Mouse (Mus musculus) spleen, postnatal 4 days (tissue): Measurements from ENCODE around the gene Myo16.

Experiments used
- DNase-seq, 2 experiments: peaks; one replicate each; pipeline ENCODE4 v3.0.0; 2022; ENCODE audit warnings: low spot score in 2 of 2

Gene Myo16

DNA sequence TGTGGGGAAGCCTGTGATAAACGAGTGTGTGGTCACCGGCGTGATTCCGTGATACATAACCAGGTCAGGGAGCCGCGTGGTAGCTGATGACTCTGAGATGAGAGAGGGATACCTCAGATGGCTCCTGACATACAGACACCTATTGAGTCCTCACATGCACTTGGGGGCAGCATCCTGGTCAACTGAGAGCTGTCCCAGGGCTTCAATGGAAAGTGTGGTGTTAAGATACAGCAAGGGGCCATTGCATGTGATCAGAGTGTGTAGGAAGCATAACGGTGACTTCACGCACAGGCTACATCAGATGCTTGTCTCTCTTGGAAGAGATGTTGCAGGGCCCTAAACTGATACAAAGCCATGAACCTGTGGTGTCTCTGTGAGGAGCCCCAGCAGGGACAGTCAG lies 260.2 kb downstream of the Myo16 start:
- no peak for DNase-seq

- DNase-seq: peak; percentile 39 to 75
Measured at GRCm38 (mm10) chr8:10414684-10415212, 261.0 kb downstream of the Myo16 start.

DNA sequence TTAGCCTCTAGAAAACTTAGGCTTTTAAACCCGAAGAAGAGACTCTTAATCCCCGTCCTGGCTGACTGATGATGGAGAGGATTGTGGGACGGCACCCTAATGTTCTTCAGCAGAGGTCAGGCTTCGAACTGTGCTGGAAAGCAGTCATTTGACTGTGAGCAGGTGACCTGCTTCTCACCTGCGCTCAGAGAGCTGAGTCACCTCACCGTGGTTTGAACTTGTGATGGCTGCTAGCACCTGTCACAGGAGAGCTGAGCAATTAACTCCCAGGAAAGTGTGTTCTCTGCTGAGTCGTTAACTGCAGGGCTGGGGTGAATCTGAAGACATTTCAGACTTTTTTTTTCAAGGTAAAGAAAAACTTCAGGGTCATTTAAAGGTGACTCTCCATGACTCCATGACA lies 261.6 kb downstream of the Myo16 start:
- no peak for DNase-seq

DNA sequence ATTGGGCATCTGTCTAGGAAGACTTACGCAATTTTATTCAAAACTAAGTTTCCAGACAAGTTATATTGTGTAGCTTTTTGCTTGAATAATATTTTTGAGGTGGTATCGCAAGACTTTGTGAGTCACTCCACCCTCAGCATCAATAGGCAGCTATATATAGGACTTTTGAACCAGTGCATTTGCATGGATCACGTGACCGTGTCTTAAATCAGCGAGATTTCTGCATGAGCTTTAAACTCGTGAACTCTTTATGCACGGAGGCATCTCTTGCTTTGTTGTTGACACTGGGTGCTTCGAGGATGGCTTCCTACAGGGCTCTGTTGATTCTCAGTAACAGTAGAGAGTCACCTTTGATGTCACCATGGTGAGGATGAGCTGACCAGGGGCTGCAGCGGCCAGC lies 262.2 kb downstream of the Myo16 start:
- DNase-seq: no peak

DNA sequence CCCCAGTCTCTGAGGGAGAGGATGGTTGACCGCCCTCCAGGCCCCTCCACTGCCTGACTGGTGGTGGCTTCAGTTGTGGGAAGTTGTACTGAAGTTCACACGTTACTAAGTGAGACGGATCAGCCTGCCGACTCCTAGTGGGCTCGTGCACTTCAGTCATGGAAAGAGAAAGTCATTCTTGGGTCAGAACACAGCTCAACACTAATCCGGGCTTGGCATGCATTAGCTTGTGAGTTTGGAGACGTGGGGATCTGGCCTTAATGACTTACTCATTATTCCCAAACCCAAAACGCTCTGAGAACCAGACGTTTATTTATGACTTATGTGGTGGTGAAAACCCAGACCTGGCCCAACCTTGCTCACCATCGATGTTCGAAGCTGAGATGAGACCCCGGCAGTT lies 263.1 kb downstream of the Myo16 start:
- no peak for DNase-seq

DNA sequence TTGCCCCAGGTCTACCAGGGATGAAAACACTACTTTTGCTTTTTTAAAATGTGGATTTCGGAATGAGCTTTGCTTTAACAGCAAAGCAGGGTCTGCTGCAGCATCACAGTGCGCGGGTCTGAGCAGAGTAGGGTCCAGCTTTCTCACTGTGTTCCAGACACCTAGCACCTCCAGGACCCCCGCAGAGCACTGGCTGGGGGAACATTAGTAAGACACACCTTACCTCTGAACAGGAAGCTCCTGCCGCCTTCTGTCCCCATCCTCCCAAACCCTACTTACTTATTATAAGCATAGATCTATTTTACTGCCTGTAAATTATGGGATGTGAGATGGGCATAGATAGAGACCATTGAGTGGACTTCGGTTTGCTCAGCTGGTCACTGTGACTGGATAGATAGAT lies 263.6 kb downstream of the Myo16 start:
- DNase-seq: no peak

DNA sequence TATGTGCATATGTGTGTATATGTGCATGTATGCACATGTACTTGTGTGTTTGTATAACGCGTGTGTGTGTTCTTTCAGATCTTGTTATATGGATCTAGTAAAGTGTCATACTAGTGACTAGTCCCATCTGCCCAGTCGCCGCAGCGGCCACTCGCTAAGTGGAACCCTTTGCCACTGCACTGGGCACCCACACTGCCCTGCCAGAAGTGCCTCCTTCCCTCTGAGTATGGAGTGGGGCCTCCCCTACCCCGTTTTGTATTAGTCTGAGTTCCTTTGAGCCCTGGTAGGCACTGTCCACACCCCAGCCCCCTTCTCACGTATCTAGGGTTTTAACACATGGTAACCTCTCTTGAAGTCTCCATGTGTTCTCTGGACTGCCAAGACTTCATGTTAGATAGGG lies 264.3 kb downstream of the Myo16 start:
- no peak for DNase-seq

- DNase-seq: no peak
Measured at GRCm38 (mm10) chr8:10418971-10419370, 265.3 kb downstream of the Myo16 start.

DNA sequence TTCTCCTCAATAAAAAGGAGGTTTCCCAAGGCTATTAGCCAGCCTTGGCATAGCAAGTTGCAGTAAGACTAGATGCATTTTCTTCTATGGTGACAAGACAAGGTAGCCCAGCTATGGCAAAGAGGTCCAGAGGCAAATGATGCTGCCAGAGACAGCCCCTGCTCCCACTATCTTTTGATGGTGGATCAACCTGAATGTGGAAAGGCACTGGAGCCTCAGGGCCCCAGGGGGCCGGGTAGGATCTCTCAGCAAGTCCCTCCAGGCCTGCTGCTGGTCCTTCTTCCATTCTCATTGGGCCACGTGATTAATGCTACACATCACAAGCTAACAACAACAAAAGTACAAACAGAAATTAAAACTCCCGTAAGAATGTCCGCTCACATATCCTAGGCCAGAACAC lies 266.0 kb downstream of the Myo16 start:
- DNase-seq: no peak

DNA sequence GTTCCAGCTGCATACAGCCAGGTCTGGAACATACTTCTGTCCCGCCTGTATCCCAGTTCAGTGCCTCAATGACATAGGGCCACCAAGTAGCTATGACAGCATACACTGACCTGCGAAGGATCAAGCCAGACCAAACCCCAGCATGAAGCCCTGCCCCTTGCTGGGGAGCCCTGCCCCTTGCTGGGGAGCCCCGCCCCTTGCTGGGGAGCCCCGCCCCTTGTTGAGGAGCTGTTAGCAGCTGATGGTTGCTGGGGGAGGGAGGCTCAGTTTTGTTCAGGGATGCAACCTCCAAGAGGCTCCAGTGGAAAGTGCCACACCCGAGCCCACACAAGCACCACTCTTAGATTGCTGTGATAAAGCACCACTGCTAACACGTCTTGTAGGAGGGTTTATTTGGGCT lies 266.8 kb downstream of the Myo16 start:
- no peak for DNase-seq

DNA sequence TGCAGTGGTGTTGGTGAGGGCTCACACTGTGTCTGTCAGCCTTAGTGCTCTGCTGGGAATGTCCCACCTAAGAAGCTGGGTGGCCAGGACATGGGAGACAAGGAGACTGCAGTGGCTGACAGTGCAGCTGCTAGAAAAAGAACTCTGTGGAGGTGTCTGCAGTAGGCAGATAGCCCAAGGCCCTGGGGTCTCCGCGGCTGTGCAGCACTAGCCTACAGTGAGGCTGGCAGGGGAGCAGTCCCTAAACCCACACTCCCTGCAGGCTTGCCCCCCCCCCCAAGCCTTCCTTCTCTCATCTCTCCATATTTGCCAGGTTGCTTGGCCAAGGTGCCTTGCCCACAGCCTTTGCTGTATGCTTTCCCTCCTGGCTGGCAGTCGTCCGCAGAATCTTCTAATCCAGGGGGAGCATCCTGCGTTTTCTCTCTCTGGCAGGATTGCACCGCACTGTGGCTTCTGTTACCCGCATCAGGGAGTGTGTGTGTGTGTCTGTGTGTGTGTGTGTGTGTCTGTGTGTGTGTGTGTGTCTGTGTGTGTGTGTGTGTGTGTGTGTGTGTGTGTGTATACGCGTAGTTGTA lies 267.9 kb downstream of the Myo16 start:
- no peak for DNase-seq

- DNase-seq: no peak
Measured at GRCm38 (mm10) chr8:10435492-10435891, 281.8 kb downstream of the Myo16 start.

DNA sequence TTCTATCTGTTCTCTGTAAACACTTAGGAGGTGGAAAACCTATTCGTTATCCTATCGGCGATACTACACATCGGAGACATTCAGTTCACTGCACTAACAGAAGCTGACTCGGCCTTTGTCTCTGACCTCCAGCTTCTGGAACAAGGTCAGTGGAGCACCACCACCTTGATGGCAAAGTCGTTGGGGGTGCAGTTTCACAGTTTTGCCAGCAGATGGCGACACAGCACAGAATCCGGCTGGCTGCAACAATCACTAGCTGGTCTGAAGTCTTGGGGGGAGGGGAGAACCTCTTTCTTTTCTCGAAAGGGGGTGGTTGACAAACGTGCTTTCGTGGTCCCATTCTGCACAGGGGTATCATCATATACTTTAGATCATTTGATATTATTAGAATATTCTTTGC lies 285.1 kb downstream of the Myo16 start:
- DNase-seq: peak; percentile 37 to 78

DNA sequence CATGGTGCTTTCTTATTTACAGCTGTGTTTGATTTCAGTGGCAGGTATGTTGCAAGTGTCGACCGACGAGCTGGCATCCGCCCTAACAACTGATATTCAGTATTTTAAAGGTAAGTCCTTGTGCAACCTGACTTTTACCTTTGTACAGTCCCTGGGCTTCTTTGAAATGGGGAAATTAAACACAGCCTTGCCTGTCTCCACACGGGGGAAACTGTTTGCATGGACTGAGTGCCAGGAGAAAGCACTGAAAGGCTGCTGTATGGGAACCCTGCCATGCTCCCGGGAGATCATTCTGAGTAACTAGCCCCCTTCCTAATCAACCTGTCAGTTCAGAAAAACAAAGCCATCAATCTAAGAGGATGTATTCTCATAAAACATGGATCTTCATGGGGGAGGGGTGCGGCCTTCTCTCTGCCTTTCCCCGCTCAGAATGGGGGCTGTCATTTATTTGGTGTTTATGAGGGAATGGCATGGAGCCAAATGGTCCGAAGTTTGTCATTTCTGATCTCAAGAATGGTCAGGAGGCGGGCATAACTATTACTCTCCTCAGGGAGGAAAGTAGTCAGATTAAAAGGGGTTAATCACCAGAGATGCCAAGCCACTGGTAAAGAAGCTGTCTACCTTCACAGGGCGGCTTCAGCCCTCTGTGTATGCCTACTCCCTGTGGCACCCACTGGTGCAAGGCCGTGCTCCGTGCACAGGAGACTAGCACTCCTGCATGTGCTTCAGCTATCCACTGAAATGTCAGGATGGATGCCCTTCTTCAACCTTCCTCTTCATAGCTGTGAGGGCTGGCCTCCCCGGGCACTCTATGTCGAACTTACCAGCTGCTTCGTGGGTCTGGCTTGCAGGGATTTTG lies 286.1 kb downstream of the Myo16 start:
- DNase-seq: no peak

DNA sequence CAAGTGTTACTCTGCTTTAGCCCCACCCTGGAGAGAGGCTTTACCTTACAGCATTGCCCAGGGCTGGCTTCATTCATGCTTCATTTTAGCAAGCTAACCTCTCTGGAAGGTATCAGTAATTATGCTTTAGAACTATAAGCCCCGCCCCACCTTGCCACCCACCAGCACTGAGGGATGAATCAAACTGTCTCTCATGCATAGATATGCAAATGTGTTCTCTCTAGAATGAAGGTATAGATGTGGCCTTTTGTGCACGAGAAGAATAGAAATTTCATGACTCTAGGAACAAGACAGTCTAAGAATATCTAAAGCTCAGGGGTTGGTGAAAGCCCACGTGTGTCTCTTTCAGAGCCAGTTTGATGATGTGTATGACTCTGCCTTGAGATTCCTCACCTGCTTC lies 288.9 kb downstream of the Myo16 start:
- DNase-seq: no peak

DNA sequence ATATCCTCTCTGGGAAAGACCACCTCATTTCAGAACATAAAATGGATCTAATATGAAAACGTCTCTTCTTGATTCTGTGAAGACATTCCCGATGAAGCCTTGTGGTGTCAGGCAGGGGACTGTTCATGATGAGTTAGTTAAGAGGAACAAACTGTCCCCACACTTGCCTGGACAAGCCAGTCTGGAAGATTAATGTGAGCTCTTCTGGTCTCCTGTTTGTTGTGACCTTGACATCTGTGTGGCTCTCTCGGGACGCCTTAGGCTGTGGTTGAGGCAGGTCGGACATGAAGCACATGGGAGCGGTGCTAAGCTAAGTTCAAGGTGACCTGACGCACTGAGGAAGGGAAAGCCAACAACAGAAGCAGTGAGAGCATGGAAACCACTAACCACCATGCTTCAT lies 291.3 kb downstream of the Myo16 start:
- DNase-seq: no peak

GRCm38 (mm10) chr8:10448545-10448944 lies 294.8 kb downstream of the Myo16 start:
- no peak for DNase-seq

DNA sequence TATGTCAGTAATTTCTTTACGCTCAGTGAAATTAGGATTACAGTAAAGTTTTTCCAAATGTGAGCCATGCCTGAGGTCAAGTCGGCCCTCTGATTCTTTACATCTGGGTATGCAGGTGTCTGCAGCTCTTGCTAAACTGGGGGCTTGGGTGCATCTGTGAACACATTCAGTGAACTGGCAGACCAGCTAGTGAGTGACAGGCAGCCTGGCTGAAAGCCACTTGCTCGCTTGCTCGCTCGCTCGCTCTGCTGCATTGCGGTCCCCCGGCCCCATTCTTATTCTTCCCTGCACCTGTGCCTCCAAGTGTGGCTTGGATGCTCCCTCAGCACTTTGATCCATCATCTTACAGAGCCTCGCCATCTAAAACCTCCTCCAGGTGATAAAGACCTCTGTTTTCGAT lies 299.3 kb downstream of the Myo16 start:
- no peak for DNase-seq

GRCm38 (mm10) chr8:10458151-10458649 lies 304.5 kb downstream of the Myo16 start:
- DNase-seq: no peak

- DNase-seq: no peak
Measured at GRCm38 (mm10) chr8:10462271-10462670, 308.6 kb downstream of the Myo16 start.

- no peak for DNase-seq
Measured at GRCm38 (mm10) chr8:10468490-10468889, 314.8 kb downstream of the Myo16 start.

DNA sequence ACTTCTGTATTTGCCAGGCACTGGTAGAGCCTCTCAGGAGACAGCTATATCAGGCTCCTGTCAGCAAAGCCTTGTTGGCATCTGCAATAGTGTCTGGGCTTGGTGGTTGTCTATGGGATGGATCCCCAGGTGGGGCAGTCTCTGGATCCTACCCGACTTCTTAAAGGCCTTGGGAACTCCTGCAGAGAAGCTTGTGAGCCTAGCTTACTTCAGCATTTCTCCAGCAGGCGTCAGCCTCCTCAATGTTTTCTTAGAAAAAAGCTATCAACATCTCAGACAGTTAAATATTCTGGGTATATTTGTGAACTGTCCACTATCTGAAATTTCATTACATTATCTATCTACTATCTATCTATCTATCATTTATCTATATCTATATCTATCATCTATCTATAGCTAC lies 315.9 kb downstream of the Myo16 start:
- DNase-seq: no peak

DNA sequence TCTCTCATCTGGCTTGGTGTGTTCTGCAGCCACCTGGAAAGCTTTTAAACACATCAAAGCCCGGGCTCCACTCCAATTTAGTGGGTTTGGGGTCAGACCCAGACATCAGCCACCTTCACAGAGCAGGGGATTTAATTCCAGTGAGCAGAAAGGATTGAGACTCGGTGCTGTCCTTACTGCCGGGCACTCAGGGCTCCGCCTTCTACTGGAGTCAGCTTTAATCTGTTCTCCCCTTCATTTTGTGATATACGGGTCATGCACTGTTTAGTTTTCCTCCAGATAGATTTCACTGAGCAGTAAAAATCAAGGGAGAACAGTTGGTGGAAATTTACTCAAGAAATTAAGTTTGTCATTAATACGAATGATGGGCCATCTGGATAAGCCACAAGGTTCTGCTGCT lies 316.6 kb downstream of the Myo16 start:
- no peak for DNase-seq
